Mouse (Mus musculus) thymus, postnatal 36 days (tissue): ENCODE results near the gene Auts2.

Experiments used
- DNase-seq, 2 experiments: peaks; one replicate each; pipeline ENCODE4 v3.0.0; 2022; ENCODE audit warnings: mixed read lengths in 2 of 2

Auts2 gene

DNA sequence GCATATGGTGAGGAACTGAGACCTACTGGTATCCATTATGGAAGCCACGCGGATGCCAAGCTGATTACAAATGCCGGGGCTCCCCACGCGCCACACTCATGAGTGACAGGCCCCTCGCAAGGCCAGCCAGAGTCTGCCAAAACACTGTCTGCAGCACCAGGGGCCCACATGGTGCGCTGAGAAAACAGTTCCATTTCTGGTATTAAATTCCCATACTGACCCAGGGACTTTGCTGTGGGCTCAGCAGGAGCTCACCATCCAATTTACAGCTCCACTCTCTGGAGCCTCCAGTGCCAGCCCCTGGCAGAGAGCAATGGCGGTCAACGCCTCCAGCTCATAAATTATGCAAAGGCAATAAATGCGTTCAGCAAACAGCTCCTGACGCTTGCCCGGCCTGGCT, 767.9 kb downstream of the Auts2 start:
- DNase-seq, result no peak

DNA sequence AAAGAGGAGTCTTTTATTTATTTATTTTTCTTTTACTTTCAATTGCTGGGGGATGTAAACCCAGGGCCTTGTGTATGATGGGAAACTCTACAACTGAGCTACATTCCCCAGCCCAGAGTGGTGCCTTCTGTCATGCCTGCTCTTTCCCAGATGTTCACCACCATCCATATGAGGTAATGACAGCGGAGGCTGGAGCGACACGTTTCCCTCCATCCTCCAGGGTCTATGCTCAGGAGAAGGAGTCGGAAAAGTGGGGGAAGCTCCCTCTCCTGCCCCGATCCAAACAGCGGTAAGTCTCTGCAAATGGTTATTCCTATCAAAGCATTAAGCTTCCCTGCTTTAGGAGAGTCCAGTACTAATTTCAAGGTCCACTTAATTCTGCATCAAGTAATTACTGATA, 768.4 kb downstream of the Auts2 start:
- DNase-seq, result no peak

DNA sequence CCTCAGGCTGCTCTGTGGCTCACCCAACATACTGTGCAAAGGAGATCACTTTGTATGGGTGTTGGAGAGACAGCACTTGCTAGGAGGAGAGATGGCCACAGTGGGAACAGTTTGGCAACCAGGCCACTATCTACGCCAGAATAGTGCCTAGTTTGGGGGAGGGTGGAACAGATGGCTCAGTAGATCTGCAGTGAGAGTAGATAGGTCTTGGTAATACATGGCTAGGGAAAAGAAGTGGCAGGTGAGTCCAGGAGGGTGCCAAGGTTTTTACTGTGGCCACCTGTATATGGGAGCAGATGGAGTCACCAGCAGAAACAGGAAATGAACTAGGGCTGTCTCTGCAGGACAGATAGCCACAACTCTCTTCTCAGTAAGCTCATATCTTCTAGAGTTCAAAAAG, 770.5 kb downstream of the Auts2 start:
- no peak for DNase-seq

DNA sequence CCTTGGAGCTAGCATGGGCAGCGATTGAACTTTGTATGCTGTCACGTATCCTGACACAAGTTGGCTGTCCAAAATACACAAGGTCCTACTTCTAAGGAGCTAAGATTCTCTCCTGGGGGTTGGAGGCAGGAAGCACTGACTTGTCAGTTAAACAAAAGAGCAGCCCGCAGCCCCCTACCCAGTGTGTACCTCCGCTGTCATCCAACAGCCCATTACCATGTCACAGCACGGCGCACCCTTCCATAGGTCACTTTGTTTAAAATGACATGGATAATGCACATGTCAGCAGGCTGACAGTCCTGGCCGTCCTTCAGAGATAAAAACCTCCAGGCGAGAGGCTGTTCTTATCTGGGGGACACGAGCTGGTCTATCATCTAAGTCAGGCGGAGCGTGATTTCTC, 773.9 kb downstream of the Auts2 start:
- DNase-seq, result no peak

DNA sequence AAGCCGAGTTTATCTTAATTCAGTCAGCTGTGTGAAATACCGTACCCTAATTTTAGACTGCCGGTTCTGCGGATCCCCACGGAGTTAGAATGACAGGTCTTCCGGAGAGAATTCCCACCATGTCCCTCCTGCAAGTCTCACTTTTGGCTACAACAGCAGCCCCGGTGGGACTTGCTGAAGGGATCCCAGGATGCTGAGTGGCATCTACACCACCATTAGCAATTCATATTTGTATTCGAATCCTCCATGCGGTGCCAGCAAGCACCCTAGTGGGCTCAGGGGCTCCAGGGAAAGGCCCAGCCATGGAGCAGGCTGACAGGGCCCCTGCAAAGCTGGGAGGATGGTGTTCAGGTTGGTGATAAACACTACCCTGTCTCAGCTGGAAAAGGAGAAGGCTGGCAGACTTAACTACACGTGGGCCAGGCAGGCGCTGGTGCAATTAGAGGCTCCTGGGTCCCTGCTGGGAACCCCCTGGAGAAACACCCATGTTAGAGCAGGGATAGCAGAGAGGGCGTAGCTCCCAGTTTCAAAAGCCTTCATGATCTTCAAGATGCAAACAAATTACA, 775.4 kb downstream of the Auts2 start:
- DNase-seq, result no peak

DNA sequence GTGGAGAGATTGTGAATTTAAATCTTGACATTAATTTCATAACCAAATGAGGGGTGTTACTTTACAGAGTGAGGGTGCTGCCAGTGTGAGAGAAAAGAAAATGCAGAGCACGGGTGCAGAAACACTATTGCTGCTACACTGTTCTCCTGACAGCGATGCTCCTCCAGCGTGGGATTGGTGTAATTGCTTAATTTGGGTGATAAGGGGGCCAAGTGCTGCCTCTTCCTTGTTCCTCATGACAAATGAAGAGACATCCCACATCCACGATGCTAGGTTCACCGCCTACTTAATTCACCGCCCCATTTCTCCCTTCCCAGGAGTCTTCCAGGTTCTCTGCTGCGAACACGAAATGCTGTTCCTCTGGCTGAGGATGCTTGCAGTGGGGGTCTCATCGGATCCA, 776.0 kb downstream of the Auts2 start:
- no peak for DNase-seq

DNA sequence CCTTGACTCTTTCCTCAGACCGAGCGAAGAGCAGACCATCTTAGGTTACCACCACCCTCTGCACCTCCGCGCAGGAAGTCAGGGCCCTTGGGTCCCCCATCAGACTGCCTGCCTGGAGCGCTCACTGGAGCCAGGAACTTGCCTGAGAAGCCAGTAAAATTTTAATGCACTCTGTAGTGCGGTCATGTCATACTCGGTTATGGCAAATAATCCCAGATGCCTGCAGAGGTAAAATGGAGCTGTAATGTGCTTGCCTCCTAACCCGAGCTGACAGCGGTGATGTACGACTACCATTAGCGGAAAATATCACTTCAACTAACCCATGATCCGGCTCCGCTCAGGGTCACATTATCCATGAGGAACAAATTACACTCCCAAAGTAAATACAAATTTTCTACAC, 783.7 kb downstream of the Auts2 start:
- DNase-seq, result no peak

DNA sequence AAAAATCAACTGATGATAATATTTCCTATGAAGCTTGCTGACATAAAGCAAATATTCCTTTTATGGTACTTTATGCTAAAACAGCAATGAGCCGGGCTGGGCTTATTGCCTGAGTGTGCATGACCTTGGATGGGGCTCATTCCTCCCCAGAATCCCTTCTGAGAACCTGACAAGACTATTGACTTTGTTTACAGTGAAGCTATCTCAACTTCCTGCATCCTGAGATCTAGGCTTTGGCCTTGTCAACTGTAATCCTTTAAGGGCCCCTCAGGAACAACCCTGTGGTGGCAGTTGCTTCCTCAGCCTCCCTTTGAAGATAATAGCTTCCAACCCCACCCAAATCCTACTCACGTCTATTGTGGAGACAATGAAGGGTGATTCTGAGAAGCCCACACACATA, 792.8 kb downstream of the Auts2 start:
- no peak for DNase-seq

DNA sequence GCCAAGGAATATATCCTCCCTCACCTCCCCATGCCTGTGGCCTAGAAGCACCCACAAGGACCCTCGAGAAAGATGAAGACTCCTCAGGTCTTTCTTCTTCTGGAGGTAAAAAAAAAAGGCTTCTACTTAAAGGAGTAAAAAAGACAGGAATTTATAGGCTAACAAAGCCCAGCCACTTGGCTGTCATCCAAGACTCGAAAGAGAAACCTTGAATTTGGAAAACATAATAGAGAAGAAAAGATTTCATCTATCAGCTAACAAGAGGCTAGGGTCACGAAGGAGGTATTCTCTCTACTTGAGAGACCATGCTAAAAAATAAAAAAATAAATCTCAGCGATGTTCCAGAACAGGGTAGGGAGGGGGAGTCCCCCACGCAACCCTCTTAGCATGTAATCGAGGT, 793.9 kb downstream of the Auts2 start:
- DNase-seq, result no peak

DNA sequence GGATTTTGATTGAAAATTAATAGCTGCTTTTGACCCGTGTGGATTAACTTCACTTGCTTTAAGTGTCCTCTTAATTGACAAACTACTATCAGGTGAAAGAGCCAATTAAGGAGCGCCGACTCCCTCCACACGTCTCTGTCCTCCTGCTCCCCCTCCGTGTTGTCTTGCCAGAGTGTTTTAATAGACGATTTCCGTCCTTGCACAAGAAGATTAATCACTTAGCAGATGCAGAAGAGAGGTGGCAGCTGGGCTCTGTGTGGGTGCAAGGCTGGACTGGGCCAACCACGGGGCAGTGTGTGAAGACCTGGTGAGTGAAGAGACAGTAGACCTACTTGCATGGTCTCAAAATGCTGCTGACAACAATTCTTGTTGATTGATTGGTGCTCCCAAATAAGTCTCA, 800.1 kb downstream of the Auts2 start:
- DNase-seq, result no peak

DNA sequence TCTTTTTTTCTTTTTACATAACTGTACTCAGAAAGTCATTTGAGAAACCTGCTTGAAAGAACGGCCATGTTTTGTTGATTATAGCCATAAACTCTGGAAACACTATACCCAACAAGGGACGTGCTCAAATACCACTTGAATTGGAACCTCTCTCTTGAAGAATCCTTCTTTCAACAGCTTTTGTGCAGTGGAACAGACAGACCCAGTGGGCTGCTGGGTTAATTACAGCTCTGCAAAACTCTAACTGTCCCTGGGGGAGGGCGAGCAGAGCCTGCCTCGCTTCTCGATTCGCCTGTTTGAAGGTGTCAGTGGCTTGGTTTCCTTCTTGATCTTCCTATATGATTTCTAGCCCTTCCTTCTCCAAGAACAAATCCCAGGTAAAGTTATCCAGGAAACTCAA, 805.7 kb downstream of the Auts2 start:
- no peak for DNase-seq

DNA sequence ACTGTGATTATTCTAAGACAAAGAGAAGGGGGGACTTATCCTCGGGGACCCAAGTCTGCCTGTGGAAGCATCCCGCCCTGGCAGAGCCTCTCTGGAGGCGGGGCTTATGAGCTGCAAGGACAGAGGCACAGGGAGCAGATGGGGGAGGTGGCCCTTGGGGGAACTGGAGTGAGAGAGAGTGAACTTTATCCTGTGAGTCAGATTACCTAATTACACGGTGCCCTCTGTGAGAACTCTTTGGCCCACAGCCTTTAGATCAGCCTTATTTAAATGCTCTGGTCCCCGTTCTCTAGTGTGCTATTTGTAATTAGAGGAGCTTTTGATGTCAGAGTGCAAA, 809.9 kb downstream of the Auts2 start:
- DNase-seq, result no peak

DNA sequence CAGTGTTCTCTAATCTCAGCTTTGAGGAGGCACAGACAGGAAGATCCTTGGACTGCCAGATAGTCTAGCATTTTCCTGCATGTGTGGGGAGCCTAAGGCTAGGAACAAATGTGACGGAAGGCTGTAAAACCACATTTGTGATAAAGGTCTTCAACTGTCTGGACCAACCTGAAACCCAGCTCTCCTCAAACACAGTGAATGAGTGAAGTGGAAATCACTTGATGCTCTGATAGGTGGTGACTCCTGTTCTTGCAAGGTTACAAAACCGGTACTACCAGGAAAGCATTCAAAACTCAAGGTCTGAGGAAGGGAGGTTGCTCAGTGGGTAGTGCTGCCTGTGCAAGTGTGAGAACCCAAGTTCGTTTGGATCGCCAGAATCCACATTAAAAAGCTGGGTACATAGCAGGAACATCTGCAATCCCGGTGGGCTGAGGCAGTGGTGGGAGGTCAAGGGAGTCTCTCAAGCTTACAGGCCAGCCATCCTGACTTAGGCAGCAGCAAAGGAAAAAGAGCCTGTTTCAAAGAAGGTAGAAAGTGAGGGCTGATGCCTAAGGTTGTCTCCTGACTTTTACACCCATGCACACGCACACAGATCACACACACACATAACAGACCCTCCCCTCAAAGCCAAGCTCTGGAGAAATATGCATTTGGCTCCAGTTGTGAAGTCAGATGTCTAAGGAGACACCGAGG, 810.4 kb downstream of the Auts2 start:
- DNase-seq, result no peak

DNA sequence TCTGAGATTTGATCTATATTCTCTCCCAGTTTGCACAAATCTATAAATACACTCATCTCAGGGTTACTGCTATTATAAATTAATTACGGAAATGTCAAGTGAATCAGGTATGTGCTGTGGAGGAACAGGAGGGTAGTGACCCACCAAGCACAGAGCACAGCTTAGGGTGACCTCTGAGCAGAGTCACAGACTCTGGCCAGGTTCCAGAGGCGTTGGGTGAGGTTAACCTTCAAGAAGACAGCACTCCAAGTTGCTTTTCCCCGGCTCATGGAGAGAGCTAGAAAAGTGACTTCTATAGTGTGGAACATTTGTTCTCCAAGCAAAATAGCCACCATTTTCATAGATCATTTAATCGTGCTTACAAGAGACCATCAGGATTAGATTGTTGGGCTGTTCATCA, 813.7 kb downstream of the Auts2 start:
- no peak for DNase-seq

DNA sequence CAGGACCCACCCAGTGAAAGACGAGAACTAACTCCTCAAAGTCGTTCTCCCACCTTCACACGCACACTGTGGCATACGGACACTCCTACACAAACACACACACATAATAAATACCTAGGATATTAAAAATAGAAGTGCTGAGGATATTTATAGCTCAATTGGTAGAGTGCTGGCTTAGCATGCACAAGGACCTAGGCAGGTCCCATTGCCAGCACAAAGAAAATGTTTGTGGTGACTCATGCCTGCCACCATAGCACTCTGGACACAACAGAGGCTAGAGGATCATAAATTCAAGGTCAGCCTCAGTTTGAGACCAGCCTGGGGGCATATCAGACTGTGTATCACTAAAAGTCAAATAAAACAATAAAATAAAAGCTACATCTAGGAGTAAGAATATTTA, 815.2 kb downstream of the Auts2 start:
- DNase-seq, result no peak

DNA sequence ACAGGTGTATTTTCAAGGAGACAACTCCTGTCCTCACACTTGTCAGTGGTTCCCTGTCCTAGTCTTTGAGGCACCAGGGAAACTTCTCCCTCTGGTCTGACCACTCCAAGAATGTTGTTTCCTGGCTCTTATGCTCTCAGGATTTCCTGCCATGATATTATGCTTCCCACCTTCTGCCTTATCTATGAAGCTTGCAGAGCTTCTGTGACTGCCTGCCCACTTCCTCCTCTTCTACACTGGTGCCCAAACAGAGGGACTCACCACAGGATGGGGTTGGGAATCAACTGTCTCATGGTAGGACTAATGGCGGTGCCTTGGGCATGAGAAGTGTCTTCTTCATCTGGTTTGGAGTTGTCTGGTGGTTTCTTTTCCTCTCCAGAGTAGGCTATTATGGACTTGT, 818.6 kb downstream of the Auts2 start:
- no peak for DNase-seq

DNA sequence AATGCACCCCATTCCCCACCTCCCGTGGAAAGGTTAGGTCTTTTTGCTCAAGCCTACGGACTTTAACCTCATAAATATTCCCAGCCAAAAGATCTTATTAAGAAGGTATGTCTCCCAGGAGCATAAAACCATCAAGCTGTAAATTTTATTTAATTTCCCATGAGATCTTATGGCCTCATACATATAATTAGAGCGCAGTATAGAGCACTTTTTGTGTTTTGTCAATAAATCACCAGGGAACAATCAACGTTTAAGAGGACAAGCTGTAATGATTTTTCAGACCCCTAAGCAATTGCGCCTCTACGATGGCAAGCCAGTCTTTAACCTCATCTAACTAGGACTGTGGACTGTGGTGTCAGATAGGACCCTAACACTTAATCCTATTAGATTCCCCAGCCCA, 820.4 kb downstream of the Auts2 start:
- DNase-seq, result no peak

DNA sequence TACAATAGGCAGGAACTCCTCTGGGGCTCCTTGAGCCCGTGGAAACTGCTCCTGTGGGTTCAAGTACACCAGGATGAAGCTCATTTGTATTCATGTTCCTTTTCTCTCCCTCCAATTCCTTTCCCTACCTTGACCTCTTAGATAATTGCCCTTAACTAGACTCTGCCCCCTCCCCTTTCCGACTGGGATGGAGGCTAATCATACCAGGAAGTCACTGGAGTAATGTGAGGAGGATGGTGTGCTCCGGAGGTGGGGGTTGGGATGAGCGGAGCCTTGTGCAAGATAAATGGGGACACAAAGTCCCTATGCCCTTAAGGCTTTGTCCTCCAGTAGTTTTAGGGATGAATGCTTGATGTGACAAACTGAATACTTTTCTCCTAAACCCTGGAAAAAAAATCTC, 820.8 kb downstream of the Auts2 start:
- no peak for DNase-seq

DNA sequence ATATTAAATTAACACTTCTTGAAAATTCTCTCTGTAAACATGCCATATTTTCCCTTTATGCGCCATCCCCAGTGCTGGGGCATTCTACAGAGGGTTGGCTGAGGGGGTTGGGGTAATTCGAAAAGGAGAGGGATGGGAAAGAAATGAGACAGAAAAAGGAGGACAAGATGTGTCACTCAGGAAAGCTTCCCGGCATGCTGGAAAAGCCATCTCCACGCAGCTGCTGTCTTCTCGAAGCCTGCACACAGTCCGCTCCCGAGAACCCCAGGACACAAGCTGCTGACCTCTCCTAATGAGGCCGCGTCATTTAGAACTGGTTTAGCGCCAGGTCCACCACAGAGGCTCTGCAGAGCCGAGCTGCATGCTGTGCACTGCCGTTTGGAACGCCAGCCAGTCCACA, 825.1 kb downstream of the Auts2 start:
- no peak for DNase-seq

DNA sequence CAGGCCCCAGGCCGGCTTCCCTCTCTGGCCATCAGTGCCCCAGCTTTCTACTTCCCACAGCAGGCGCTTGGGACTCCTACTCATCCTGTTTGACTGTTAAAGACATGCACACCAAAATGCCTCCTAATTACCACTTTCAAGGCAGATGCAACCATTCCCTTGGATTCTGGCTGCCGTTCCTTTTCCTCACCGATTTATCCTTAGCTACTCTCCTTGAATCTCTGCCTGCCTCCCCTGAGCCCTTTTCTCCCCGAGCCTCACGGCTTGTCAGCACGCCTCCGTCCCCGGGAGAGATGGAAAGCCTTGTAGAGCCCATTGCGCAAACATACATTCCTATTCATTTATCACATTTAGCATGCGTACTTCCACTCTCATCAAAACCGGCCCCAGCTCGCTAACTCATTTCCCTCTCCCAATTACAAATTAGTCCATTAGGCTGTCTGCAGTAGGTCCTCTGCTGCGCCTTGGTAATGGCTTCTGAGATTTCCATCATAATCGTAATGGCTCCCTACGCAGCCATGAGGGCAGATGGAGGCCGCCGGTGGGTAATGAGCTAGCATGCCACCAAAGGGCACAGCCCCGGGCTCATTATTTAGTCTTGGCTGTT, 825.7 kb downstream of the Auts2 start:
- DNase-seq, result no peak

DNA sequence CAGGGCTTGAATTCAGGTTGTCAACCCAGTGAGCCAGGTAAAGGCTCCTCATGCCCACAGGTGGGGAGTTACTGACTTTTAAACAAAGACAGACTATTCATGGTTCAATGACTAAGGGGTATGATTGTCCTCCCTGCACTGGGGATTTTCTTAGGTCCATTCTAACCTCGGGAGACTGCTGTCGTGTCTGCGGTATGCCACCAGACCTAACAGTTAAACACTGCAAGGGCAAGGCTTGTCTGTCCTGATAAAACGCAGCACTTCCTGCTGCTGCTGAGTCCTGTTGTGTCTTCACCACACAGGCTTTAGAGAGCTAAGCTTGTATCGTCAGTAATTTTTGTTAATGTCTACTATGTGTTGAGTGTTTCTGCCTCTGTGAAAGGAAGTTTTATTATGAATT, 828.2 kb downstream of the Auts2 start:
- no peak for DNase-seq

DNA sequence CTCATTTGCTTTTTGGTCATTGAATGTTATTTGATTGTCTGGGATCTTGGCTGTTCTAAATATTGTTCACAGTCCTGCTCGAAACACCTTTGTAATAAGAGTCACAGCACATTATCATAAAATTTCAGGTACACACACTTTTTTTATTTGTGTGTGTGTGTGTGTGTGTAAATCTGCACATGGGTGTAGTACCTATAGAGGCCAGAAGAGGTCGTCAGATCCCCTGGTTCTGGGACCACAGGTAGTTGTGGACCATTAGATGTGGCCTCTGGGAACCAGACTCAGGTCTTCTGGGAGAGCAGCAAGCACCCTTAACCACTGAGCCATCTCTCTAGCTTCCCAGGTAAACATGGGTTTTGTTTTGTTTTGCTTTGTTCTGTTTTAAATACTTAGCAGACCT, 830.7 kb downstream of the Auts2 start:
- no peak for DNase-seq

DNA sequence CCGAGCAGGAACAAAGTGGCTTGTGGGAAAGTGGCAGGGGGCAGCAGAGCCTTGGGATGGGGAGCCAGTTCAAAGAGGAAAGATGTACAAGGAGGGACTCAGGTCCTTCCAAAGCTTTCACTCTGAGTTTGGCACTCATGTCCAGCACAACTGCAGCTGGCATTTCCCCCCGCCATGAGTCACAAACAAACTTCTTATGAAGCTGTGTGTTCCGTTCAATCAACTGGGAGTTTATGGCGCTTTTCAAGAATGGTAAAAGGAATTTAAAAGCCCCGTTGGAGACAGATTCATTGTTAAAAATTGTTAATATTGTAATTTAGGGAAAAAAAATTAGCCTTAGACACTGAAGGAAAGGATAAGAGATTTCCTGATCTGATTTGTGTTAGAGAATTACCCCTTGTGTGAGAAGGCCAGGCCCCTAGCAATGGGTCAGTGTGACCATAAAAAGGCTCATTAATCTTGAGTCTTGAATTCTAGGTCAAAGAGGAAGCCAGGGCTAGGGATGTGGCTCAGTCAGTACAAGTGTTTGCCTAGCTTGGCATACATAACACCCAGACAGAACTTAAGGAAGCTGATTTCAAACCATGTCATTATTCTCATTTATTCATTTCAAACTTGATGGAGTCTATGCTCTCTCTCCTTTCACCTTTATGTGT, 831.5 kb downstream of the Auts2 start:
- no peak for DNase-seq

DNA sequence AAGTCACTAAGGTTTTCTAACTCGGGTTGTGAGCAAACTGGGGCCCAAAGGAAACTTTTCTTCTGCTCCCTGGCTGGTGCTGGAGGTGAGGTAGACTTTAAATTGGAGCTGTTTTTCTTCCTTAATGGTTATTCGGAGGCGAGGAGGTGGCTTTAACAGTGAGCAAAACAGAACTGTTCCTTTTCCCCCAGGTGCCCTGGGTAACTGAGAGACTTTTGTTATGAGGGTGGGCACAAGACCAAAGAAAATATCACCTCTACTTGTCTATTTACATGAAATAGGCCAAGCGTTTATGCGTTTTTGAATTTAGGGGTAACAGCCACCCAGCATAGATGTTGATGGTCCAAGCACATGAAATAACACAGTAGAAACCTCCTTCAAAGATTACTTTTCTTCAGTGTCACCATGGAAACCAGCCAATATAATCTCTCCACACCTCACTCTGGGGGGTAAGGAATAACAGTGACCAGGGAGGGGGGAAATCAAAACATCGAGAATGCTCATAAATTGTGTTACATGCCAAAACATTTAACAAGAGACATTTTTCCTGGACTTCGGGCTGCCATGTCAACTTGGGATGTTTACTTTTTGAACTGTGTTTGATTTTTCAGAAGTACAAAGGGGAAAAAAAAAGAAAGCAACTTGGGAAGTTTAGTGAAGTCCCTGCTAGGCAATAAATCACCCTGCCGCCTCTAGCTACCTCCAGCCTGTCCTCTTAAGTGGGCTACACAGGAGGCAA, 832.2 kb downstream of the Auts2 start:
- no peak for DNase-seq
